ENCODE assay signal across 11 mouse cellular contexts in genomic region chr5:35055076-35055475, GRCm38 (mm10). TPM values are rescaled to one million over a fixed set of nuclear protein-coding genes. Genes with fewer than 3 reads are reported as not detected.
A peak's percentile ranks its signal among the peaks of the same experiment; 100 is the strongest.
DNase-seq lines count a peak whose midpoint lies in the region; ATAC-seq and TF ChIP-seq lines count a peak whose summit lies in the region.
"Had no signal": no experiment of that assay in that cellular context is flagged by ENCODE, and none has a peak within 500 bp of the region (broad histone marks: within the 10 kb centered on the region; RNA-seq: fewer than 3 reads in every experiment).

No protein-coding gene starts in this region.

- peak; percentile 36 for DNase-seq in cerebellum, adult 9-11 months
- no peak for DNase-seq in cerebellum, adult 9-10 months
- peak; percentile 31 for DNase-seq in midbrain, embryonic 14.5 days
- peak; percentile 78 for DNase-seq in gastrocnemius, postnatal 14 days
- DNase-seq in forebrain, embryonic 10.5 days (ENCODE audit: extremely low spot score, low spot score), result no peak
- DNase-seq in embryo, embryonic 10.5 days (ENCODE audit: low spot score), result no peak

- no peaks in the 10 kb centered on the region for H3K9me3 ChIP-seq in midbrain, embryonic 14.5 days (ENCODE audit: control insufficient read depth, low read length)
- 0 out of 2 replicates have a peak, but pooled peaks cover 4% of the 10 kb centered on the region for H3K9me3 ChIP-seq in midbrain, embryonic 13.5 days
- H3K9me3 ChIP-seq in forebrain, embryonic 10.5 days, result no peaks in the 10 kb centered on the region
- H3K9me3 ChIP-seq: midbrain, embryonic 12.5 days had no signal

- no peaks in the 10 kb centered on the region for H3K36me3 ChIP-seq in midbrain, embryonic 14.5 days (ENCODE audit: control insufficient read depth, insufficient read depth, low read length)
- no peaks in the 10 kb centered on the region for H3K36me3 ChIP-seq in midbrain, embryonic 13.5 days
- no peaks in the 10 kb centered on the region for H3K36me3 ChIP-seq in myocyte (ENCODE audit: control insufficient read depth, insufficient read depth)
- no peaks in the 10 kb centered on the region for H3K36me3 ChIP-seq in forebrain, embryonic 10.5 days (replicated peaks)
- H3K36me3 ChIP-seq: midbrain, embryonic 12.5 days had no signal

- peaks cover 4% of the 10 kb centered on the region for H3K79me2 ChIP-seq in myocyte (ENCODE audit: control insufficient read depth, insufficient read depth)

- no peak overlapping the region for H3ac ChIP-seq in myocyte (ENCODE audit: control insufficient read depth, insufficient read length)

- H3K27ac ChIP-seq in midbrain, embryonic 14.5 days (replicated peaks; ENCODE audit: low read depth, low read length), result no peak overlapping the region
- H3K27ac ChIP-seq in midbrain, embryonic 13.5 days, result no peak overlapping the region
- no peak overlapping the region for H3K27ac ChIP-seq in forebrain, embryonic 10.5 days
- H3K27ac ChIP-seq: midbrain, embryonic 12.5 days had no signal

- no peak for ATAC-seq in midbrain, embryonic 14.5 days (ENCODE audit: low FRiP score, low TSS enrichment)
- no peak for ATAC-seq in midbrain, embryonic 13.5 days
- ATAC-seq: CD4-positive, CD25-positive, alpha-beta regulatory T cell, adult 4 months had no signal

- H3K9ac ChIP-seq in midbrain, embryonic 14.5 days (replicated peaks; ENCODE audit: low read length), result no peak overlapping the region
- no peak overlapping the region for H3K9ac ChIP-seq in midbrain, embryonic 13.5 days (replicated peaks)
- H3K9ac ChIP-seq: midbrain, embryonic 12.5 days had no signal

- H3K4me3 ChIP-seq in midbrain, embryonic 14.5 days (replicated peaks; ENCODE audit: low read depth, low read length), result no peak overlapping the region
- H3K4me3 ChIP-seq in midbrain, embryonic 13.5 days (replicated peaks), result no peak overlapping the region
- no peak overlapping the region for H3K4me3 ChIP-seq in myocyte
- no peak overlapping the region for H3K4me3 ChIP-seq in forebrain, embryonic 10.5 days
- H3K4me3 ChIP-seq: erythroblast, embryonic 14.5 days; midbrain, embryonic 12.5 days had no signal

- peaks cover 8% of the 10 kb centered on the region for H3K4me1 ChIP-seq in midbrain, embryonic 14.5 days (ENCODE audit: control insufficient read depth, insufficient read depth, low read length)
- H3K4me1 ChIP-seq in midbrain, embryonic 13.5 days (replicated peaks), result peaks cover 20% of the 10 kb centered on the region
- H3K4me1 ChIP-seq in forebrain, embryonic 10.5 days, result peaks cover 24% of the 10 kb centered on the region

- no peak for TF ChIP-seq POLR2A in myocyte (IDR thresholded peaks at IDR 0.05; ENCODE audit: insufficient read length, low read depth)

- H3K4me2 ChIP-seq in midbrain, embryonic 14.5 days (ENCODE audit: low read length), result no peak overlapping the region
- no peak overlapping the region for H3K4me2 ChIP-seq in midbrain, embryonic 13.5 days (replicated peaks)
- peak overlapping the region; percentile 61 for H3K4me2 ChIP-seq in myocyte (ENCODE audit: low read depth)
- H3K4me2 ChIP-seq: midbrain, embryonic 12.5 days had no signal

- no peaks in the 10 kb centered on the region for H3K27me3 ChIP-seq in midbrain, embryonic 14.5 days (ENCODE audit: control insufficient read depth, insufficient read depth, low read length)
- peaks cover 31% of the 10 kb centered on the region for H3K27me3 ChIP-seq in midbrain, embryonic 13.5 days
- H3K27me3 ChIP-seq in myocyte (ENCODE audit: control insufficient read depth, insufficient read depth, insufficient read length), result no peaks in the 10 kb centered on the region
- H3K27me3 ChIP-seq in forebrain, embryonic 10.5 days (ENCODE audit: poor library complexity, severe bottlenecking), result peaks cover 60% of the 10 kb centered on the region

- WGBS in midbrain, embryonic 14.5 days, result 74% methylated on average over 12 of the region's 12 CpGs
- 76% methylated on average over 12 of the region's 12 CpGs for WGBS in midbrain, embryonic 13.5 days
- 81% methylated on average over 12 of the region's 12 CpGs for whole genome bisulfite sequencing in forebrain, embryonic 10.5 days

- intact Hi-C loops in gastrocnemius, postnatal 14 days (cut with DNase I; ENCODE audit: low total_unique reads), result no loop called here

TF ChIP-seq in myocyte, 11 proteins besides CTCF, POLR2A, EP300 and RAD21:
- TF ChIP-seq TCF3 (IDR thresholded peaks at IDR 0.05; ENCODE audit: insufficient read length, low read depth) (peak; percentile 73), MYOD1 (IDR thresholded peaks at IDR 0.05; ENCODE audit: control insufficient read depth in 1 of 3, insufficient read length in 2 of 3, low read depth in 2 of 3) (peak in 2 of 3 experiments; percentile 94 to 96), MYOG (IDR thresholded peaks at IDR 0.05; ENCODE audit: control insufficient read depth in 1 of 3, insufficient read depth in 1 of 3, insufficient read length in 2 of 3, low read depth in 2 of 3) (peak; percentile 62 to 99 (median 97)), TCF12 (IDR thresholded peaks at IDR 0.05; ENCODE audit: insufficient read depth, poor library complexity, severe bottlenecking) (peak; percentile 72), SRF (IDR thresholded peaks at IDR 0.05; ENCODE audit: control insufficient read depth, insufficient read length, low read depth) (no peak)

RNA-seq across cellular contexts. Expression of gene Dok7, which starts 1.5 kb away (rescaled TPM):
- polyA plus RNA-seq in midbrain, embryonic 14.5 days (2014; fragmentation: Nextera tagmentation; extraction: Ambion mirVana), result 3.6 and 6.2 TPM in 2 replicates
- 2.2 and 3.4 TPM in 2 replicates for polyA plus RNA-seq in midbrain, embryonic 13.5 days (2015; fragmentation: Nextera tagmentation; extraction: Ambion mirVana)
- total RNA-seq in gastrocnemius, postnatal 14 days (2021), result 10 to 100 TPM; 30.0 to 33.3 TPM
- polyA plus RNA-seq in myocyte (2012; fragmentation: generic; extraction: Trizol), result 49.5 TPM
- 0.12 and 0.38 TPM in 2 replicates for polyA plus RNA-seq in forebrain, embryonic 10.5 days (2016; fragmentation: Nextera tagmentation; extraction: Ambion mirVana)
- polyA plus RNA-seq: CD4-positive, CD25-positive, alpha-beta regulatory T cell, adult 4 months; erythroblast, embryonic 14.5 days had no signal

RNA-seq across cellular contexts. Expression of gene Hgfac, which starts 13.8 kb away (rescaled TPM):
- polyA plus RNA-seq in midbrain, embryonic 14.5 days (2014; fragmentation: Nextera tagmentation; extraction: Ambion mirVana), result 0.61 and 1.1 TPM in 2 replicates
- 1.0 and 1.2 TPM in 2 replicates for polyA plus RNA-seq in midbrain, embryonic 13.5 days (2015; fragmentation: Nextera tagmentation; extraction: Ambion mirVana)
- total RNA-seq in gastrocnemius, postnatal 14 days (2021), result under 1 TPM; 0.42 to 0.45 TPM
- 0.26 TPM for polyA plus RNA-seq in myocyte (2012; fragmentation: generic; extraction: Trizol)
- 0.12 and 0.79 TPM in 2 replicates for polyA plus RNA-seq in forebrain, embryonic 10.5 days (2016; fragmentation: Nextera tagmentation; extraction: Ambion mirVana)

RNA-seq across cellular contexts. Expression of gene Lrpap1, which starts 50.5 kb away (rescaled TPM):
- 132 and 136 TPM in 2 replicates for polyA plus RNA-seq in midbrain, embryonic 14.5 days (2014; fragmentation: Nextera tagmentation; extraction: Ambion mirVana)
- polyA plus RNA-seq in midbrain, embryonic 13.5 days (2015; fragmentation: Nextera tagmentation; extraction: Ambion mirVana), result 108 and 114 TPM in 2 replicates
- 10 to 100 TPM; 33.0 to 36.7 TPM for total RNA-seq in gastrocnemius, postnatal 14 days (2021)
- polyA plus RNA-seq in myocyte (2012; fragmentation: generic; extraction: Trizol), result 46.2 TPM
- polyA plus RNA-seq in forebrain, embryonic 10.5 days (2016; fragmentation: Nextera tagmentation; extraction: Ambion mirVana), result 73.0 and 75.0 TPM in 2 replicates

Comparison
In these comparisons a context has a peak if more than half of its experiments do, and no peak if none do; other contexts are left out.
1. DNase-seq: peak in cerebellum, adult 9-11 months (single experiment), midbrain, embryonic 14.5 days (single experiment) and gastrocnemius, postnatal 14 days (single experiment); none in cerebellum, adult 9-10 months (single experiment), forebrain, embryonic 10.5 days (single experiment) and embryo, embryonic 10.5 days (single experiment).